Mouse (Mus musculus) myocyte (in vitro differentiated cells): ENCODE results near the gene Ankrd23.

Experiments used
- E2F4 ChIP-seq: IDR thresholded peaks from one replicate; pipeline ENCODE4 v1.6.1; 2011; ENCODE audit warnings: mild to moderate bottlenecking, control low read depth, moderate library complexity; ENCODE audit not compliant: insufficient read depth
- MAX ChIP-seq: IDR thresholded peaks from one replicate; pipeline ENCODE4 v1.6.1; 2011; ENCODE audit warnings: low read depth, mild to moderate bottlenecking, control low read depth
- MYOD1 ChIP-seq, 3 experiments: IDR thresholded peaks; one replicate each; pipeline ENCODE4 v1.6.1; 2011; ENCODE audit warnings: control low read depth in 2 of 3, low read depth in 2 of 3, mild to moderate bottlenecking in 2 of 3, moderate library complexity in 1 of 3; ENCODE audit not compliant: insufficient read length in 2 of 3, control insufficient read depth in 1 of 3
- MYOG ChIP-seq, 3 experiments: IDR thresholded peaks; one replicate each; pipeline ENCODE4 v1.6.1; 2011; ENCODE audit warnings: control low read depth in 2 of 3, low read depth in 2 of 3, mild to moderate bottlenecking in 2 of 3; ENCODE audit not compliant: insufficient read length in 2 of 3, control insufficient read depth in 1 of 3, insufficient read depth in 1 of 3
- POLR2A ChIP-seq: IDR thresholded peaks from one replicate; pipeline ENCODE4 v1.6.1; 2011; ENCODE audit warnings: low read depth, mild to moderate bottlenecking, control low read depth, moderate library complexity; ENCODE audit not compliant: insufficient read length
- POLR2AphosphoS2 ChIP-seq: IDR thresholded peaks from one replicate; pipeline ENCODE4 v1.6.1; 2011; ENCODE audit warnings: low read depth, control low read depth; ENCODE audit not compliant: insufficient read length
- REST ChIP-seq: IDR thresholded peaks from one replicate; pipeline ENCODE4 v1.6.1; 2011; ENCODE audit warnings: mild to moderate bottlenecking, control low read depth, moderate library complexity; ENCODE audit not compliant: insufficient read depth, insufficient read length
- SRF ChIP-seq: IDR thresholded peaks from one replicate; pipeline ENCODE4 v1.6.1; 2011; ENCODE audit warnings: low read depth; ENCODE audit not compliant: control insufficient read depth, insufficient read length
- TCF12 ChIP-seq: IDR thresholded peaks from one replicate; pipeline ENCODE4 v1.6.1; 2011; ENCODE audit warnings: mild to moderate bottlenecking, control low read depth; ENCODE audit not compliant: poor library complexity, insufficient read depth, severe bottlenecking
- USF1 ChIP-seq: IDR thresholded peaks from one replicate; pipeline ENCODE4 v1.6.1; 2011; ENCODE audit warnings: low read depth, mild to moderate bottlenecking, control low read depth, moderate library complexity

DNA sequence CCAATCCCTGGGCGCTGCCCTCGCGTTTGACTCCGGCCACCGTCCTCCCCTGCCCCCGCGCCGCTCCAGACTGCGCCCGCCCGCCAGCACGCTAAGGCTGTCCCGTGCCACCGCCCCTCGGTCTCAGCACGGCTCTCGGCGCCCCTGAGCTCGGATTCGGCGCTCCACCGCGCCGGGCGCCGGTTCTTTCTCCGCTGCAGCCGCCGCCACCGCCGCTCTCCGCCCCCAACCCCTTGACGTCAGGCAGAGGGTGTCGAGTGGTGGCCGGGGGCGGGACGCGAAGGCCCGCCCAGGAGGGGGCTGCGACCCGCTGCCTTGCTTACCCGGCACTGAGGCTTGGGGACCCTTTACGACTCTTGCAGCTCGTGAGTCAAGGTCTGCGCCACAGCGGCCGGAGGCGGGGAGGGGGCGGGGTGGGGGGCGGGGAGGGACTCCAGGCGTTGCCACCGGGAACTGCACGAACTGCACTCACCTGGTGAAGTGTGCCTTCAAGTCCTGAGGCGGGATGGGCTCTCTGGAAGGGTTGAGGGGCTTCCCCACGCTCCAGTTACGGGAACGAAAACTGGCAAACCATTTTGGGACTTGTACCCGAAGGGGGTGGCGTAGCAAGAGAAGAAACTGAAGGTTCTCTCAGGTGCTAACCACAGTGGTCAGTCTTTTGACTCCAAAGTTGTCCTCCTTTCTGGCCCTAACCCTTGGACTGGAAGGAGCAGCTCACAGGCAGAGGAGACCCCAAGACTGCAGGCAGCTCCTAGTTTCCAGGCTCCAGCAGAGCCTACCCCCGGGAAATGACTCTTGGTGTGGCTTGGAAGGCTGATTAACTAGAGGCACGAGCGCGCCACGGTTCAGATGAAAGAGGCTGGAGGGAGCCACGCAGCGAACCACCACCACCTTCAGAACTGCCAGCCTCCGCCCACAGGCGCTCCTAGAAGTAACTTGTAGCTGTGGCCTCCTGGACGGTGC is 21.6 kb upstream of the Ankrd23 start, which contains the start of gene Sema4c:
- peak; percentile 54 for TF ChIP-seq POLR2A
- TF ChIP-seq USF1, result no peak
- no peak for TF ChIP-seq SRF
- no peak for TF ChIP-seq MAX
- peak; percentile 53 for TF ChIP-seq POLR2AphosphoS2
- no peak for TF ChIP-seq MYOD1 (IDR thresholded peaks at IDR 0.05; ENCODE audit: control insufficient read depth in 1 of 3, insufficient read length in 2 of 3, low read depth in 2 of 3)
- peak in 1 of 3 experiments; percentile 37 for TF ChIP-seq MYOG (IDR thresholded peaks at IDR 0.05; ENCODE audit: control insufficient read depth in 1 of 3, insufficient read depth in 1 of 3, insufficient read length in 2 of 3, low read depth in 2 of 3)
- TF ChIP-seq E2F4, result no peak
- TF ChIP-seq REST, result no peak
- TF ChIP-seq TCF12, result no peak
